Mouse (Mus musculus) liver, adult 2 months (tissue): ENCODE results near the gene Echdc1. TPM values are rescaled to one million over a fixed set of nuclear protein-coding genes. Genes with fewer than 3 reads are reported as not detected.
A peak's percentile ranks its signal among the peaks of the same experiment; 100 is the strongest.
"Not testable (repeated sequence)": the region's sequence is repeated elsewhere in the genome, so short reads cannot be mapped to it uniquely, and the experiment has no call there.

Source experiments
- DNase-seq: peaks from one replicate; pipeline ENCODE4 v3.0.0-alpha.2; 2011; ENCODE audit warnings: low read depth, low spot score; ENCODE audit errors: extremely low read depth
- H3K27ac ChIP-seq: fragments of 200-500 bp; replicated peaks from 2 replicates; pipeline ENCODE4 v1.5.1; 2012; ENCODE audit warnings: low read depth, mild to moderate bottlenecking, control low read depth, inconsistent platforms, low read length; ENCODE audit not compliant: insufficient read depth
- H3K27me3 ChIP-seq: fragments of 200-500 bp; 2 replicates; pipeline ENCODE4 v1.6.1; 2012; ENCODE audit warnings: mild to moderate bottlenecking, moderate library complexity, low read length, inconsistent platforms; ENCODE audit not compliant: control insufficient read depth, insufficient read depth
- H3K36me3 ChIP-seq: fragments of 200-500 bp; 2 replicates; pipeline ENCODE4 v1.6.1; 2012; ENCODE audit warnings: low read length, inconsistent platforms; ENCODE audit not compliant: control insufficient read depth, insufficient read depth
- H3K4me1 ChIP-seq: fragments of 200-500 bp; 2 replicates; pipeline ENCODE4 v1.6.1; 2011; ENCODE audit warnings: low read length; ENCODE audit not compliant: control insufficient read depth, insufficient read depth
- H3K4me3 ChIP-seq: fragments of 200-500 bp; 2 replicates; pipeline ENCODE4 v1.5.1; 2011; ENCODE audit warnings: low read depth, mild to moderate bottlenecking, control low read depth, low read length, moderate library complexity; ENCODE audit not compliant: insufficient read depth
- H3K79me2 ChIP-seq: fragments of 200-500 bp; 2 replicates; pipeline ENCODE4 v1.6.1; 2012; ENCODE audit warnings: inconsistent platforms, mild to moderate bottlenecking, low read length, moderate library complexity; ENCODE audit not compliant: control insufficient read depth, insufficient read depth
- H3K9ac ChIP-seq: fragments of 200-500 bp; 2 replicates; pipeline ENCODE4 v1.6.1; 2012; ENCODE audit warnings: low read depth, mild to moderate bottlenecking, control low read depth, inconsistent platforms, low read length
- CTCF ChIP-seq: fragments of 200-500 bp; IDR thresholded peaks from 2 replicates; pipeline ENCODE4 v1.5.1; 2011; ENCODE audit warnings: low read depth, low read length, control low read depth
- POLR2A ChIP-seq: fragments of 200-500 bp; IDR thresholded peaks from 2 replicates; pipeline ENCODE4 v1.6.1; 2011; ENCODE audit warnings: low read length, control low read depth; ENCODE audit not compliant: insufficient read depth; ENCODE audit errors: extremely low read depth
- WGBS: fragments of 180-500 bp; shearing (Covaris S2); methylation state at CpG from one replicate; pipeline ENCODE4 v1.1.7; 2018; 5-methylcytosine and 5-hydroxymethylcytosine counted together
- polyA plus RNA-seq: library from polyadenylated mRNA; depleted of rRNA; stranded (reverse); fragments of >200 nt; gene quantifications from 2 replicates; pipeline ENCODE4 v1.2.3, GENCODE M21; 2012; rRNA removed
- total RNA-seq: library from RNA; depleted of rRNA; stranded (reverse); fragments of >200 nt; gene quantifications from 2 replicates; pipeline ENCODE4 v1.2.3, GENCODE M21; 2014; rRNA removed

Gene Echdc1
- total and polyA plus RNA-seq, 2 experiments = 12.4 to 100 TPM

DNA sequence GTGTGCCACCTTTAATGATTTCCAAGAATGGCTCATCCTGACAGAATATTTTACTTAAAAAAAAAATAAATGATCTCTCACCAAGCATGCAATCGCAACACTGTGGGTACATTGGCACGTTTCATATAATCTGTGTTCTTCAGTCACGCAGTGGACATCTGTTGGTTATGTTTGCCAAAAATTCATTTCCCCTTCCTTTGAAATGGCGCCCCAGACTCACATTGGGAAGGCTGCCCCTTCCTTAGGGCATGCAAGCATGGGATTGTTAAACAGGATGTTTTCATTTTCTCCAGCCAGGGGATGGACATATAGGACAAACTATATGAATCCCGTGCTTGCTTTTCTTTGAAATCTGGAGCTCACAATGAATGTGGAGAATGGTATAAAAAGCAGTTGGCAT lies 61.1 kb downstream of the Echdc1 start:
- WGBS = 84% methylated on average over 5 of the region's 5 CpGs
- Histone ChIP-seq H3K4me3 (no peak overlapping the region), H3K79me2 (no peaks in the 10 kb centered on the region), H3K9ac (no peak overlapping the region), H3K27me3 (no peaks in the 10 kb centered on the region), H3K27ac (no peak overlapping the region), H3K36me3 (no peaks in the 10 kb centered on the region), H3K4me1 (no peaks in the 10 kb centered on the region)
- TF ChIP-seq CTCF (no peak), POLR2A (no peak)
- DNase-seq = no peak

- WGBS = 72% methylated on average over 2 of the region's 2 CpGs
Measured at GRCm38 (mm10) chr10:29381558-29381957, 68.6 kb downstream of the Echdc1 start.

GRCm38 (mm10) chr10:29394890-29395289 lies 81.9 kb downstream of the Echdc1 start:
- H3K27ac ChIP-seq, H3K79me2 ChIP-seq, H3K27me3 ChIP-seq, H3K4me3 ChIP-seq, H3K9ac ChIP-seq, H3K4me1 ChIP-seq, H3K36me3 ChIP-seq: not testable (repeated sequence)
- WGBS = 76% methylated on average over 2 of the region's 2 CpGs
- DNase-seq = peak; percentile 14

More at GRCm38 (mm10) chr10:29381558-29381957, 68.6 kb downstream of the Echdc1 start:
- TF ChIP-seq POLR2A (no peak), CTCF (no peak)
- Histone ChIP-seq H3K27ac (no peak overlapping the region), H3K4me1 (no peaks in the 10 kb centered on the region), H3K27me3 (no peaks in the 10 kb centered on the region), H3K36me3 (no peaks in the 10 kb centered on the region), H3K79me2 (no peaks in the 10 kb centered on the region), H3K9ac (no peak overlapping the region), H3K4me3 (no peak overlapping the region)
- DNase-seq = no peak

Other genes starting within 250 kb of the Echdc1 start
- not detected in 2 replicates for gene Soga3, start 169.3 kb upstream of the Echdc1 start, total RNA-seq
- not detected in 2 replicates for gene Soga3, start 169.3 kb upstream of the Echdc1 start, polyA plus RNA-seq
- not detected in 2 replicates for gene Gm49353, start 114.2 kb upstream of the Echdc1 start, total RNA-seq
- not detected in 2 replicates for gene Gm49353, start 114.2 kb upstream of the Echdc1 start, polyA plus RNA-seq
- under 0.01 and 0.13 TPM in 2 replicates for gene 9330159F19Rik, start 101.6 kb upstream of the Echdc1 start, total RNA-seq
- not detected in 2 replicates for gene 9330159F19Rik, start 101.6 kb upstream of the Echdc1 start, polyA plus RNA-seq
- 27.8 and 30.1 TPM in 2 replicates for gene Rnf146, start 49.3 kb downstream of the Echdc1 start, total RNA-seq
- 11.2 and 12.9 TPM in 2 replicates for gene Rnf146, start 49.3 kb downstream of the Echdc1 start, polyA plus RNA-seq
- gene Rspo3, start 222.7 kb downstream of the Echdc1 start, total RNA-seq = 2.5 and 3.0 TPM in 2 replicates
- 1.1 and 1.3 TPM in 2 replicates for gene Rspo3, start 222.7 kb downstream of the Echdc1 start, polyA plus RNA-seq